Mouse (Mus musculus): Measurements from ENCODE around the gene Nans.
A peak's percentile ranks its signal among the peaks of the same experiment; 100 is the strongest.

The Nans gene

DNA sequence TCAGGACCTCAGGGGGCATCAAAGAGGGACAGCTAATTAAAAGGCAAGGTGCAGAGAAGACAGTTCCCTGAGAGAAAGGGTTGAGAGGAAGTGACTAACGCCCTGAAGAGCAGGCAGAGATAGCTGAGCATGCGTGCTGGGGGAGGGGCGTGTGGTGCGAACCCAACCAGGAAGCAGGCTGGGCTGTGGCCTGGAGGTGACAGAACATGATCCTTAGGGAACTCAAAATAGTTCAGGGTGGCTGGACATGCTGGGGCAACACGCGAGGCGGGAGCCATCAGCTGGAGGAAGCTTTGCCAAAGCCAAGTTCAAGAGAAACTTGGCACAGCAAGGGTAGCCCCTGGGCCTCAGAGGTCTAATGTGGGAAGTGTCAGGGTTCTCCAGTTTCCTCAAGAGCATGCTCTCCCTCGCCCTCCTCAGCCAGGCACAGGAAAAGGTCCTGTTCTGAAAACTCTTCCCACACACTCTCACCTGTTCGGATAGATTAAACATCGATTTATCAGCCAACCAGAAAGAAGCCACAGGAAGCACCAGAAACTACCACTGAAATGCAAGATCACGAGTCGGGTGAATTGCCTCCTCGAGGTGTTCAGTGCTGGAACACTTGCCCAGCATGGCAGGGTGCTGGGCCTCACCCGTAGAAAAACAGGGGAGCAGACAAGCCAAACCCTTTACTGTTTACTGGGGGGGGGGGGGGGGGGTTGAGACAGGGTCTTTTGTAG lies 3.2 kb upstream of the Nans start:
- peak; percentile 29 for DNase-seq (ENCODE audit: low spot score)

DNA sequence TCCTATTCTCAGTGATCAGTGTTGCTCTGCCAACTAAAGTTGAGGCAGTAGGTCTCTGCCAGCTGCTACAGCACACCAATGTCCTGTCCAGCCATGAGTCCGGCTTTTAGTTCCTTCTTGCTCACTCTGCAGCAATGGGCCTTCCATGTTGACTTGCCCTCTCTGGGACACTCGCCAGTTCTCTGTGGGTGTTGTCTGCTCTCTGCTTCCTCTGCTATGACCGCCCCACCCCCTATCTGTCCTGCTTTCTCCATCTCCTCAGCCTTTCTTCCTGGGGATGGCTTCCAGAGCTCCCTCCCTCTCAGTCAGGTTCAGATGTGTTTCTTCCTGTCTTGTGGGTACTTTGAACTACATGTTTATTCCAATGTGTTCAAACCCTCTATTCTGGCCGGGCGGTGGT lies 1.7 kb upstream of the Nans start:
- no peak for DNase-seq (ENCODE audit: low spot score)

DNA sequence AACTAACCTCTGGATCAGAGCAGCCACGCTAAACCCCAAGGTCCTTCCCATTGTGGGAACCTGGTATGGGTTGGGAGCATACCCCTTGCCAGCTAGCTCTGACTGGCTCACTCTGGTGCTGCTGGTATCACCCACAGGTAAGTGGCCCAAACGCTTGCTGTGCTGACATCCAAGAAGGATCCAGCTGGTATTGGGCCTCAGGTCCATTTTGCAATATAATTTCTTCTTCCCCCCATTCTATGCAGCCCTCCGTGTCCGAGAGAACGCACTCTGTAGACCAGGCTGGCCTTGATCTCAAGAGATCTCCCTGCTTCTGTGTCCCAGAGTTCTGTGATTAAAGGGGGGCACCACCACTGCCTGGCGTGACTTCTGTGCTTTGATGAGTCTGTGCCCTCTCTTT lies 4.0 kb downstream of the Nans start:
- no peak for DNase-seq (ENCODE audit: low spot score)

DNA sequence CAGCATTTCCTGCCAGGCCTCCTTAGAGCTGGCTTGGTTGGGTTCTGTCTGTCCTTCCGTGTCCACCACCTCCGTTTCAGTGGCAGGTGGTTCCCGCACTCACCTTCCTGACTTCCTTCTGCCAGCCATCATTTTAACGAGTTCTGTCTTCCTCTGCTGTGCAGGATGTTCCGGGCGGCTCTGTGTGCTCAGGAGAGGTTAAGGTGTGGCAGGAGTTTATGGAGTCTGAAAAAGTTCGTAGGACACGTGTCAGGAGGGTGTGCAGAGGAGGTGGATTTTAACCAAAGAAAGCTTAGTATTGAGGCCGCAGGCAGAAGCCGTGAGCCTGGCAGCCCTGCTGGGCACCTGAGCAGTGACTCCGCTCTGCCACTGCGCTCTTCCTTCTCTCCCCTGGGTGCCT lies 6.5 kb downstream of the Nans start:
- no peak for DNase-seq (ENCODE audit: low spot score)

DNA sequence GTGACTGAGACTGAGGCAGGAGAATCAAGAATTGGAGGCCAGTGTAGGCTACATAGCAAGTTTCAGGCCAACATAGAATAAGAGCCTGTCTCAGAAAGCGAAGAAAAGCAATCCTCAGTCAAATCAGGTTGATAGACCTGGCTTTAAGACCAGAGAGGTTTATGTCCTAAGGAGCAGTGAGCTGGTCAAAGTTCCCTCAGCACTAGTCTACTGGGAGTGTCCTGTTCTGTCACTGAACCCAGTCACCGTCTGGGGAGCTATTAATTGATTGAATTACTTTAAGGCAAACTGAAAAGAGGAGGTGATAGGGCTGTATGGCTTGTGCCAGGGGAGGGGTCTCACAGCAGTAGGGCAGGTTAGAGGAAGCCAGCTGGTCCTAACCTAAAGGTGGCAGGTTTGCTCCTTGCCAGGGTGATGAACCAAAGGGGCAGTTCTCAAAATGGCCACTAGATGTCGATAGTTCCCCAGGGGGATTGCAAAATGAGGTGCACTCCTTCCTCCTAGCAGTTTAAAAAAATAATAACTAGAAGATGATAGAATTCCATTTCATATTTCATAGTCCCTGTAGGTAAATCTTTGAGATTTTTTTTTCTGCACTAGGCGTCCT lies 8.3 kb downstream of the Nans start:
- peak; percentile 80 for DNase-seq (ENCODE audit: low spot score)

DNA sequence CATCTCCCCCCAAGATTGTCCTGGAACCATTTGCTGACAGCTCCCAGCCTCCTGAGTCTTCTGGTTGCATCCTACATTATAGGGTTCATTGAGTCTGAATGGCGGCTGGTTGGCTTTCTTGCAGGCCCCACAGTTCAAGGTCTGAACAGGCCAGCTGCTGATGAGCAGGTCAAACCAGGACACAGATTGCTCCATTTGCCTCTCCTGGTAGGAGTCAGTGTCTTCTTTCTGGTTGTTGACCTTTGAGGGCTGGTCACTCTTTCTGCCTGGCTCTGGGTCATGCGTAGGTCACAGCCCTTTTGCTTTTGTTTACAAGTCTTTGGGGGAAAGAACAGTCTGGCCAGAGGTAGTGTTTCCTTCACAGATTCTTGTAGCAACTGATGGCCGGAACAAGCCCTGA lies 9.5 kb downstream of the Nans start:
- no peak for DNase-seq (ENCODE audit: low spot score)

DNA sequence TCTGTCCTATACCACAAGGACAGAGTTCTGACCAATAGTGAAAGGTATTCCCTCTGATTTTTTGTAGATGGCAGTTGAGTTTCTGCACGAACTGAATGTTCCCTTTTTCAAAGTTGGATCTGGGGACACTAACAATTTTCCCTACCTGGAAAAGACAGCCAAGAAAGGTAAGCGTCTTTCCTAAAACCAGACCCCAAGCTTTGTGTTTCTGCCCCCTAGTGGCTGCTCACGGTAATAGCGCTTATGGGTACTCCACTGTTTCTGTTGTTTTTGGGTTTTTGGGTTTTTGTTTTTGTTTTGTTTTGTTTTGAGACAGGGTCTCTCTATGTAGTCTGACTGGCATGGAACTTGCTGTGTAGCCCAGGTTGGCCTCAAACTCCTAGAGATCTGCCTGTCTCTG lies 9.9 kb downstream of the Nans start:
- DNase-seq (ENCODE audit: low spot score), result no peak

DNA sequence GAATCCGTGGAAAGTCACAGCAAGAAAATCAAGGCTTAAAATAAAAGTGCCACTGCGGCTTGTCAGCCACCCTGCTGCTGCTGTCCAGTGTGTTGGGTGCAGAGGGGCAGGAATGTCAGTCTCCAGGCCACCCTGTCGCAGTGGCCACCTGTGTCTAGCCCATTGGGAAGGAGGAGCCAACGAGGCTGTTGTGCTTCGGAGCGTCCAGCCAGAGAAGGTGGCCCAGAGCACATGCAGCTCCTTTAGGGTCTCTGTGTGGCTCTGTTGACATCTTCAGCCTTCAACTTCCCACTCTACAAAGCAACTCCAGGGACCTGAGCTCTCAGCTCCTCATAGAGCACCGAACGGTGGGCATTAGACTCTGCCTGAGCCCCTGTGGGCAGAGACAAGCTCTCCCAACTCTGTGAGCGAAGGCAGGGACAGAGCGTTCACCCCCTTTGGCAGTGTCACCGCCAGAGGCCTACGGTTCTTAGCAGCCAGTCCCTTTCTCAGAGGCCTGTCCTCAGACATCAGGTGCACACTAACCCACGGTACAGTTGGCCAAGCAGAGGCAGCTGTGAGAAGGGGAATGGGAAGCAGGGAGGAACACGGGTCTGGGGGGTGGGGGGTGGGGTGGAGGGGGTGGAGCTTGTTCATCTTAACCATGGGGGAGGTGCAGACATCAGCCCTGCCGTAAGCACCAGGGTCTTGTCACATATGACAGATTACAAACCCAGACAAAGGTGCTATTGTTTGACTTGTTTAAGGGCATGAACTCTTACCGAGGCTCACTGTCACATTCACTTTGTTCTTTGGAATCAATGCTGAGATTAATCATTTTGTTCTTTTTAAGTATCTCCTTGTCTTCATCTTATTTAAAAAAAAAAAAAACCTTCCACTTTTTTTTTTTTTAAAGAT lies 13.8 kb downstream of the Nans start:
- no peak for DNase-seq (ENCODE audit: low spot score)

DNA sequence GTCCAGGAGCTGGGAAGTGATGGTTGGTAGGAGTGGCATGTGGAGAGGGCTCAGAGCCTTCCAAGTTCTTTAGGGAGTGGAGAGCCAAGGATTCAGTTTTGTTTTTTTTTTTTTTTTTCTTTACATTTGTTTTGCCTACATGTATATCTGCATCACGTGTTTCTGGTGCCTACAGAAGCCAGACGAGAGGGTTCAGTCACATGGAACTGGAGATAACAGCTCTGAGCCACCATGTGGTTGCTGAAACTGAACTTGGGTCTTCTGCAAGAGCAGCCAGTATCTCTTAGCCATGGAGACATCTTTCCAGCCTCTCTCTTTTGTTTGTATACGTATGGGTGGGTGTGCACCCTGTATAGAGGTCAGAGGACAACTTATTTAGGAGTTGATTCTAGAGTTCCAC lies 14.8 kb downstream of the Nans start:
- DNase-seq (ENCODE audit: low spot score), result no peak

DNA sequence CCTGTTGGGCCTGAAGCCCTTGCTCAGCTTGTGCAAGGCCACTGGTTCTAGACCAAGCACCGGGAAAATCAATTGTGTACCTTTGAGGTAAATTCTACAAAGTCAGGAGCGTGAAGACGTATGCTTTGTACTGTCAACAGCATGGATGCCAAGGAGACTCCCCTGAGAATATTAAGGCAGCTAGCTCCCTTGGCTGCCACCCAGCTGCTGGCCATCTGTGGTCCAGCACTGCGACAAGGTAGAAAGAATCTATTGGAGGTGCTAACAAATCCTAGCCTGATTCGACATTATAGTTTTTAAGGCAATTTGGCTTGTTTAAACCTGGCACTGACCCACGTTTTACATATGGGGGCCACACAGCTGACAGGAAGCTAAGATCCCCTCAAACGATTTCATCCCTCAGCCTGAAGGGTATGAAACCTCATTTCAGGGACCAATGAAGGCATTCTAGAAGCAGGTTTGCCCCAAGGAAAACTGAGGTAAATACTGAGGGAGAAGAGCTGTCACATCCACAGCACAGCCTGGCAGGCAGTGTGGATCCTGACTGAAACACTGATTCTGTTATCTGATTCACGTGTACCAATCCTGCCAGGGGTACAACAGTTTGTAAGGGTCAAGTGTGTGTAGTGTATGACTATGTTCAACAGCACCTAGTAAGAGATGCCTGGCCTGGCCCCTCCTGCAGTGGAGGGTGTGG lies 16.5 kb downstream of the Nans start:
- no peak for DNase-seq (ENCODE audit: low spot score)

DNA sequence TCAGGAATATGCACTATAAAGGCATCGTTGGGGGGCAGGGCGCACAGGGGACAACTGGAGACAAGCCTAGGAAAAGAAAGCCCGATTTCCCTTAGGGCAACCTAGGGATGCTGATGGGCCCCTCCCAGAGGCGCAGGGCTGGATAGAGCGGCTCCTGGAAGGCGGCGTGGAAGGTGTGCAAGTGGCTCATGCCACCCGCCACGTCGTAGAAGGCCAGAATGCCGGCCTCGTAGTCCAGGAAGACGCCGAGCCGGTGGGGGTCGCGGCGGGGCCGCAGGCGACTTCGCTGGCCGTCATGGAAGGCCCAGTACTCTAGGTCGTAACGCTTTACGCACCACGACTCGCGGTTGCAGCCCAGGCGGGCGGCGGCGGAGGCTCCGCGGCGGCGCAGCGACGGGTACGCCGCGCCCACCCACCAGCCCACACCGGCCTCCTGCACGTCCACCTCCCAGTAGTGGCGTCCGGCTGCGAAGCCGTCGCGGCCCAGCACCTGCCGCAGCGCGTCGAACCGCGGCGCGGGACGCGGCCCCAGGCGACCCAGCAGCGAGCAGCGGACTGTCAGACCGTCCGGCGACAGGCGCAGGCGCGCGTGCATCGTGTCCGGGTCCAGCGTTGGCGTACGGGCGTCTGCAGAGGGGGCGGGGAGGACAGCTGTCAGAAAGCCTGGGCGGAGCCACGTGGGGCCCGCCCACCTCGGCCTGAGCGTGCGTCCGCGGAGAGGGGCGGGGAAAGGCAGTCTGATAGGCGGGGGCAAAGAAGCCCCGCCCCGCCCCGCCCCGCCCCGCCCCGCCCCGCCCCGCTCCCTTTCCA lies 18.0 kb downstream of the Nans start:
- DNase-seq (ENCODE audit: low spot score), result peak; percentile 89

DNA sequence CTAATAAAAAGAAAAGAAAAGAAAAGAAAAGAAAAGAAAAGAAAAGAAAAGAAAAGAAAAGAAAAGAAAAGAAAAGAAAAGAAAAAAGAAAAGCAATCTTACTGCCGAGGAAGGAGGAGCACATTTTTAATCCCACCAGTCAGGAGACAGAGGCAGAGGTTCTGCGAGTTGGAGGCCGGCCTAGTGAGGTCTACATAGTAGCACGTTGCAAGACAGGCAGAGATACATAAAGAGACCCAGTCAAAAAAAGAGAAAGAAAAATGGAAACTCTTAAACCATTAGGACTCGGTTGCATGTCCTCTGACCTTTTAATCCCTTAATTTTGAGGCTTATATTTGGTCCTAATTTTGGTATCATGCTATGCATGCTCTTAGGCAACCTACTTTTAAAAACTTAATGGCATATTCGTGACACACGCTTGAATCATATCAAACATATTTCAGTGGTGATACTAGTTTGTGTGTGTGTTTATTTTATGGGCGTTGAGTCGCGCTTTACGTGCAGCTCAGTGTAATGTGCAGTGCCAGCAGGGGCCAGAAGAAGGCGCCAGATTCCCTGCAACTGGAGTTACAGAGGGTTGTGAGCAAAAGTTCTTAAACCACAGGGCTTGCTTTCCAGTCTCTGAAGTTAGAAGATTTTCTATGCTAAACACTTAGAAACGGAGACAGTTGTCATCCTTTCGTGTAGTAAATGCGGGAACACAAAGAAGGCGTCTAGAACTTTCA lies 18.9 kb downstream of the Nans start:
- DNase-seq (ENCODE audit: low spot score), result peak; percentile 79

DNA sequence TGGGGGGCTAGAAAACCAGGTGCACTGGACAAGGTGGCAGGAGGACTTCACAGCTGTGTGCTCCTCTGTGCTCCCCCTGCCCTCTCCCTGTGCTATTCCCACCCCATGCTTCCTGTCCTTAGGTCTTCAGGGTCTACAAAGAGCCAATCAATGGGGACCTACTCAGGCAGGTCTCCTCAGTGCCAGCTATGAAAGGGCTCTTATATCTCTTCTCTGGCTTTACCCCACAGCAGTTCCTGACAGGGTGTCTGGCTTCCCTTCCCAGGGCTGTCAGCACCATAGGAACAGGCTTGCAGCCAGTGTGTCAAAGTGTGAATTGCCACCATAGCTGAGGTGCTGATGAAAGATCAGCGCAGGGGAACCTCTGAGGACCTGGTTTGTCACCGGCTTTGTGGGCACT lies 31.4 kb downstream of the Nans start:
- no peak for DNase-seq (ENCODE audit: low spot score)

DNA sequence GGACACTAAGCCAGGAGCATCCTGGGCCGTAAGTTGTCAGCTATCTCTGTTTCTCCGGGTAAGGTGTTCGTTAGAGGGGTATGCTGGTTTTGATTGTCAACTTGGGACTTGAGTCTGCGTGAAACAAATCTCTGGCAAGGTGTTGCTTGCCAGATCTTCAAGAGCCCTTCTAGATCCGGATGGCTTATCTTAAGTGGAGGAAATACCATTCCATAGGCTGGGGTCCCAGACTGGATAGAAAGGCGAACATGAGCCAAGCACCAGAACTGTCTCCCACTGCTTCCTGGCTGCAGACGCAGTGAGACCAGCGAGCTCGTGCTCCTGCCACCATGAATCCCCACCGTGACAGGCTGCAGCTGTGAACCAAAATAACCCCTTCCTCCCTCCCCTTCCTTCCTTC lies 32.4 kb downstream of the Nans start:
- DNase-seq (ENCODE audit: low spot score), result no peak

DNA sequence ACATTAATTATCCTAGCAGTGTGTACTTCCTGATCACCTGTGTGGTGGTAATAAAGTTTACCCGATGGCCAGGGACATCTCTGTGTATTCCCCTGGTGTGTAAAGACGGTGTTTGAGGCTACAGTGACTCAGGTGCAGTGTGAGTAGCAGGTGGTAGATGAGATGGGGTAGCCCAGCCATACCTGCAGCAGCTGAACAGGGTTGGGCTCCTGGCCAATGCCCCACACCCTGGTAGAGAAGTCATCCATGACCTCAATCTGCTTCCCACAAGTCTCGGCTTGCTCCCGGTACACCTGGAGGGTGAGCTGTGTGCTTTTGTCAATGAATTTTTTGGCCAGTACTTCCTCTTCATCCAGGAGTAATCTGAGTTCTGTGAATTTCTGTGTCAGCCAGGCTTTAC lies 34.3 kb downstream of the Nans start:
- no peak for DNase-seq (ENCODE audit: low spot score)

DNA sequence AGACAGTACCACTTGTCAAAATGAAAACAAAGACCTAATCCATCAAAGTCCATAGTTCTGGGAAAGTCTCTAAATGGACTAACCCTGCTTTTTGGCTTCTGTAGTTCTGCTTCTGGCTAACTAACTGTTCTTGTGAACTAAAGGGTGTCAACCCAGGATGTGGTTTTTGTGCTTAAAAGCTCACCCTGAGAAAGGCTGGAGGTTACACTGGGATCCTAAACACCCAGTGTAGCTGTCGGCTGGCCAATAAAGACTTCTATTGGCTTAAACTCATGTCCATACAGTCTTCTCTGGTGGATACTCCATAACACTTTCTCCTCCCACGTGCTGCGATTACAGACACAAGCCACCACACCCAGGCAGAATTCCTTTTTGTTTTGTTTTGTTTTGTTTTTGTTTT lies 37.2 kb downstream of the Nans start:
- no peak for DNase-seq (ENCODE audit: low spot score)

DNA sequence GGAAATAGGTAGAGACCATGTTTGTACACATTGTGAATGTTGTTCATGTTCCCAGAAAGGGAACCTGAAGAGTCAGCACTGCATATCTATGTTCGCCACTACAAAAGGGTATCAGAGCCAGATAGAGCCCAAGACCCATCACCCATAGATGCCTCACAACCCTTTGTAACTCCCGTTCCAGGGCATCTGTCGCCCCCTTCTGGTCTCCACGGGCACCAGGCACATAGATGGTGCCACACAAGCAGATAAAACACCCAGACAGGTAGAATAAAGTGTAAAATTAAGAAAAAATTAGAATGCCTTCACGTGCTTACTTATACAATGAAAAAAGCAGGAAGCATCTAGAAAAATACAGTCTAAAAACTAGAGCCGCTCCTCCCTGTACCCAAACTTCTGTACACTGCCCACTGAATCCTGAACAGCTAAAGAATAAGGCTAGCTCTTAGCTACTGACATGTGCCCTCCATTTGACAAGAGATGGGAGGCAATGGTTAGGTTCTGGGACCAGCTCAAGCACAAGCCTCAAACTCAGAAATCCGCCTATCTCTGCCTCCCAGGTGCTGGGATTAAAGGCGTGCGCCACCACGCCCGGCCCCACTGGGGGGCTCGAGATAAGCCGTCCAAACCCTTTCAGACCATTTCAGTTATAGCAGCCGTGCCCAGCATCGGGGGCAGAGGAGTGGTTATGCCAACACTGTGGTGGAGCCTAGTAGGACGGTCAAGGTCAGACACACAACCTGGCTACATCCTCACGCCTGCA lies 37.9 kb downstream of the Nans start:
- no peak for DNase-seq (ENCODE audit: low spot score)

DNA sequence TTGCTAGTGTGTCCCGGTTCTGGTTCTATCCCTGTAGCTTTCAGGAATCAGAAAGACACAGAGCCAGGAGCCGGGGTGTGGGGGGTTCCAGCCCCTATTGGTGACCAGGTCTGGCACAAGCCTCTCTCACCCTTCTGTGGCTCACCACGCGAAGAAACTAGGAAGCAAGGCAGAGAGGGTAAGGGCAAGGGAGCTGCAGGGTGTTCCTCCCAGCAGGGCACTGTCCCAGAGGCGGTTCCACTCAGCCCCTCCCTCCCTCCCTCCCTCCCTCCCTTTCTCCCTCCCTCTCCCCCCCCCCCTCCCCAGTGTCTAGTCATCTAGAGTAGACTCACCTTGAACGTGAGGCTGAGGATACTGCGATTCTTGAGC lies 38.5 kb downstream of the Nans start:
- DNase-seq (ENCODE audit: low spot score), result no peak

DNA sequence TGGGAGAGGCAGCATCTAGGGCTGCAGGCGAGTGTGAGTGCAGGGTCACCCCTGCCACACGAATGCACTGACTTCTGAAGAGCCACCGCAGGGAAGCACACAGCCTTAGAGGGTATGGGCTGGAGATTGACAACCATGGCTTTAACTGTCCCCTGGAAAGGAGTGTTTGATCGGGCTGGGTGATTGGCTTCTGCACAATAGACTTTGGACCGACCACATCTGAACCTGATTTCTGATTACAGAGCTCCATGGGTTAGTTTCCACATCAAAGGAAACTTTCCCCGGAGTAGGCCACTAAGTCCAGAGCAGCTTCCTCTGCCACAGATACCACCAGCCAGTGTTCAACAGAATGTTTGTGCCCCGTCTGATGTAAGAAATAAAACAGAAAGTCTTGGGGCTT lies 40.7 kb downstream of the Nans start:
- DNase-seq (ENCODE audit: low spot score), result no peak

DNA sequence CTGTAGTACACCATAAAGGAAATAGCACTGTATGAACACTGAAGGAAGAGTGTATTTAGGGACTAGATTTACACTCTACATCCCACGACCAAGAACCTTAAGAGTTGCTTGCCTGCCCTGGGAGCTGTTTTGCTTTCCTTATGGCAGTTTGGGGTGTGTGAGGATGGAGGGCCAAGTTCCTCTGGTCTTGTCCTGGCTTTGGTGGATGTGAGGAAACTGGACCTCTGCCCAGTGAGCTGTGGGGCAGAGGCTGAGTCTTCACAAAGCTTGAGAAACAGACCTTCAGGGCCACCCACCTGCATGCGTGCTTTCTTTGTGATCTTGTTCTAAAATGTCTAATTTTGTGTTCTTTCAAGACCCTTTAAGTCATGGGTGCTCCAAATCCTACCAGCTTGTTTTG lies 43.5 kb downstream of the Nans start:
- no peak for DNase-seq (ENCODE audit: low spot score)

Measured in ovary, postnatal 14 days (tissue).